Mouse (Mus musculus) fibroblast of lung, adult 2 months (primary cell): ENCODE measurements around the gene Brms1l.

Experiments used
- DNase-seq: peaks from one replicate; pipeline ENCODE4 v3.0.0-alpha.2; 2011; ENCODE audit warnings: low read depth

Brms1l gene

GRCm38 (mm10) chr12:55860631-55861030 lies 24.5 kb downstream of the Brms1l start:
- no peak for DNase-seq

- no peak for DNase-seq
Observed at GRCm38 (mm10) chr12:55867738-55868137, 31.6 kb downstream of the Brms1l start.

- DNase-seq = no peak
Observed at GRCm38 (mm10) chr12:55869622-55870322, 33.6 kb downstream of the Brms1l start.

GRCm38 (mm10) chr12:55885449-55885848 lies 49.3 kb downstream of the Brms1l start:
- no peak for DNase-seq

GRCm38 (mm10) chr12:55888570-55888969 lies 52.4 kb downstream of the Brms1l start:
- DNase-seq = peak; percentile 9

GRCm38 (mm10) chr12:55904801-55905200 lies 68.7 kb downstream of the Brms1l start:
- DNase-seq = no peak

GRCm38 (mm10) chr12:55912138-55912537 lies 76.0 kb downstream of the Brms1l start:
- DNase-seq = no peak

- no peak for DNase-seq
Observed at GRCm38 (mm10) chr12:55913201-55913600, 77.1 kb downstream of the Brms1l start.

- no peak for DNase-seq
Observed at GRCm38 (mm10) chr12:55916250-55916649, 80.1 kb downstream of the Brms1l start.

- DNase-seq = no peak
Observed at GRCm38 (mm10) chr12:55917020-55917419, 80.9 kb downstream of the Brms1l start.
